Mouse (Mus musculus) frontal cortex, adult 2 months (tissue): ENCODE data around the gene Adam21. TPM values are rescaled to one million over a fixed set of nuclear protein-coding genes. Genes with fewer than 3 reads are reported as not detected.
"Not testable (repeated sequence)": the region's sequence is repeated elsewhere in the genome, so short reads cannot be mapped to it uniquely, and the experiment has no call there.

Experiments
- DNase-seq, 2 experiments: peaks; one replicate each; pipeline ENCODE4 v3.0.0; 2022; ENCODE audit warnings: low spot score in 1 of 2; ENCODE audit errors: extremely low spot score in 1 of 2
- polyA plus RNA-seq: library from polyadenylated mRNA; depleted of rRNA; stranded (reverse); fragments of >200 nt; gene quantifications from 2 replicates; pipeline ENCODE4 v1.2.3, GENCODE M21; 2012; rRNA removed

The Adam21 gene
- 0.48 and 0.52 TPM in 2 replicates for polyA plus RNA-seq

DNA sequence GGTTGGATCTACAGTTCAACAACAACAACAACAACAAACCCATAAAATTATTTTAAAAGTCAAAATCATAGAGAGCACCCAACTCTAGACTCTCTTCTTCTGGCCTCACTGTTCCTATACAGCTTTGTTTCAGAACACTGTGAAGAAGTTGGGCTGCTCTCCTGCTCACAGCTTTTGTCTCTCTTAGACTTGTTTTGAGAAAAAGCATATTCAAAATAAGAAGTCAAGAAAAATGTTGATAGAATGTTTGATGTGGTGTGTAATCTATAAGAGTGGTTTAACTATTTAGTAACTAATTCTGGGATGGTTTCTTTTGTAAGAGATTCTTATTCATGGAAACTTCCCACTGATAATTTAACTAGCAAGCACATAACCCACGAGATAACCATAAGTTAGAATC is at the start of gene Adam21:
Gene Adam21, minus strand, starts transcription at position 101 of the 400 bp plus-strand sequence.
- no peak for DNase-seq

DNA sequence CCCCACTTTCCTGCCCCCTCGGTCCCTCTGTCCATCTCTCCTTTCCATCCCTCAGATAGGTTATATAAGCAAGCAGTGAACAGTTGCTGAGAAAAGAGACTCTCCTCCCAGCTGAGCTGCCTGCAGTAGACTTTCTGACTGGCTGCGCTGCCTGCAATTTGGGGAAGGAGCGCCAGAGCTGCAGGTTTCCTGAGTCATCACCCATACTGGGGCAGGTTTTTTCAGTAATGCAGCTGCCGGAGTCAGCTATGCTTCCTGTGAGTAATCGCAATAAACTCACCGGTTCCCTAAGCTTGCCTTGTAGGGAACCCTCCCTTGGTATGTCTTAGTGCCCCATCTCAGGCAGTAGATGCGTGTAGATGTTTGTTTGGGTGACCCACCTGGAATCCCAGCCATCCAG is 48.7 kb upstream of the Adam21 start:
- DNase-seq: peak in 1 of 2 experiments; percentile 75

DNA sequence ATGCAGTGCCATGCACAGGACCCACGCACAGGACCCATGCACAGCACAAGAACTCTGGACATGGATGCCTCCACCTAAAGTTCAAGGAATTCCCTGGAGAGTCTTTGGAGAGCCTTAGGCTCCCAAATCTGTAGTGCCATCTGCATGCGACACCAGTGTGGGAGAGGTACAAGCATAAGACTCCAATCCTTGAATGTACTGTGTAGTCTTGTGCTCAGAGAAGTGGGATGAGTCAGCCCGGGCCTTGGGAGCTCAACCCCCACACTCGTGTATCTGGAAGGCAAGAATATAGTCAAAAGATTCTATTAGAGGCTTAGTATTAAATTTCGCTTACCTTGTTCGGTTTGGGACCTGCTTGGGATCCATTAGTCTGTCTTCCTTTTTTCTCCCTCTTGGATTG is 47.5 kb upstream of the Adam21 start:
- peak in 1 of 2 experiments; percentile 60 for DNase-seq

DNA sequence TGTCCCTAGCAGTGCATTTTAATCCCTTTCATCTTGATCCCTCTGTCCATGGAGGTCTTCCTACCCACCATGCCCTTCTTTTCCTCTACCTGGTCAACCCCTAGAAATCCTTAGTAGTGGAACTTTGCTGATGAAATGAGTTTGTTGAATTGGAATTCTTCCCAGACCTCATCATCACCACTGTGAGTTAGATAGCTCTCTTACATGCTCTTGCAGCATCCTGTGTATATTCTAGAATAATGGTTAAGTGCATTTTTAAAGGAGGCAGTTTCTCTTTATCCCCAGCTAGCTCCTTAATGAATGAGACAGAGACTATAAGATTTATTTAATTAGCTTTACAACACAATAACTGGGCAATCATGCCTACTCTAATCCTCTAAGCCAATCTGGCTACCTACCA is 41.2 kb upstream of the Adam21 start:
- DNase-seq: no peak

DNA sequence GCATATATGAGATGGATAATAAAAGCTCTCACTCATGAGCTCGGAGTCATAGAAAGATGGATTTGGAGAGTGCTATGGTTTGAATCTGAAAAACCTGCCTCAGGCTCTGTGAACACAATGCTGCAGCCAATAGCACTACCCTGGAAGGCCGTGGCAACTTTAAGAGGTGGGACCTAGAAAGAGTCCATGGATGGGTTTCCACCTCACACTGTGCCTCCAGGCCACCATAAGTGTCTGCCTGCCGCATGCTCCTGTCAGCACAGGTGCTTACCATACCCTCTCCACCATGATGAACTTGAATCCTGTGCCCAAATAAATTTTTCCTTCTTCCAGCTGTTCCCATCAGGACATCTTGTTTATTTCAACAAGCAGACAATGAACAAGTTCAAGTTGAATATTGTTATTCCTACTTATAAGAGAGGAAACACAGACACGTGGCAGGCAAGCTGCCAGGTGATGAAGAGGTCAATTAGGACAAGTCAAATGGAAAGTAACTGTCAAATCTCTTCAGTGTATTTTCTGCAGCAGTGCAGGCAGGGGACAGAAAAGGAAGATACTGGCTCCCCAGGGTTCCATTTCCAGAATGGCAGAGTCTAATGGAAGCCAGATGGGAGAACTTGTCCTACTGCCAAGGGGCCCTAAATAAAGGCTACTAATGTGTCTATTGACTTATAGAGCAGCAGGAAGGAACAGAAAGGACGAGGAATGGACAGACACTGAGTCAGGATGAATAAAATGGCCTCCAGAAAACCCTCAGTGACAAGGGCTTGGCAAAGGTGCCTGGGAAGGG is 36.9 kb upstream of the Adam21 start:
- DNase-seq: no peak

DNA sequence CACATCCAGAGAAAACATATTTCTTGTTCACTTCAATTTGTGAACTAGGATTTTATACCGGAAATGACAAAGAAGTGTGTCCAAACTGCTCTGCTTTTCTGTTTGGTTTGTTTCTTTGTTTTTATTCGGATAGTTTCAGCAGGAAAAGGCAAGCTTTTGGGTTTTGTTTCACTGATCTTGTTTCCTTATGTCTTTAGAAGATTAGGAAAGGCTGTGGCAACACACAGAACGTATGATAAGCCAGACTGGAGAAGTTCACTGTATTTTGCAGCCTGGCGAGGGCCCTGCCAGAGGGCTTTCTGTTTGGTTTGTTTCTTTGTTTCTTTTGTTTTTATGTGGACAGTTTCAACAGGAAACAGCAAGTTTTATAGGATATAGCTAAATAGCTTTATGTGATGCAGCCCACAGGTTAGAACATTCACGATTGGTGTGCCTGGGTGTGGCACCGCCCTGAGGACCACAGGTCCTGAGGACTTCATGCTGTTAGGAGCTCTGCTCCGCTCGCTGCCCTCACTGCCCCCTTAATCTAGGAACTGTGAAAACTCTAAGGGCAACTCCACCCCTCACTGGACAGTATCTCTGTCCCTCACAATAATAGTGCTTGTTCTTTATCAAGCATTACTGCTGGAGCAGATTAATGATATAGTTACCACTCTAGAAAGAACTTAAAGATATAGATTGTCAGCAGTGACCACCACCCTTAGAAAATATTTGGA is 28.4 kb upstream of the Adam21 start:
- no peak for DNase-seq

DNA sequence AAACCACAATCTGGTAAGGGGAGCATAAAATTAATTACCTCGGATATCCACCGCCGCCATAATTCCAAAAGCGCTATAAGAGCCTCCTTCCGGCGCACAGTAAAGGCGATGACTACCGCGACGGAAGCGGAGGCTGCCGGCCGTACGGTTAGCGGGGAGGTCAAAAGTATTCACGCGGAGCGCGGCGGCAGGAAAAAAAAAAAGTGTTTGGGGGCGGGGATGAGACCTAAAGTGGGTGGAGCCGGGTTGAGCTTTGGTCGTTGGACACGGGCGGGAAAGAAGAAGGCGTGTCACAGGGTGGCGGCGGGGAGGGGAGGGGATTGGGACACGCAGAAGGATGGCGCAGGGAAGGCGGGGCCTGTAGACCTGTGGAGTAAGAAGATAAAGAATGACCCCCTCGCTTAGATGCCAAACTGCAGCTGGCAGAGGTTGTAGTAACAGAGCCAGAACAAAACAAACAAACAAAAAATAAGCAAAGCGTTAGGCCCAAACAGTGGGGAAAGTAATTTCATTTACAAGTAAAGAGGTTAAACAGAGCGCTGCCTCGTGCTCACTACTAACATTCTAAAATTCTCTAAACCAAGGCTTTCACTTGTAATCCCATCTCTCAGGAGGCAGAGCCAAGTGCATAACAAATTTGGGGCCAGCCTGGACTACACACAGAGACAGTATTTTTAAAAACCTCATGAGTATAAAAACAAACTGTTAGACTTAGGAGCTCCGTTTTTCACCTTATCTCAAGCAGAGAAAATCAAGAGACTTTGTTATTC is 26.8 kb upstream of the Adam21 start, which contains the start of gene Med6:
Gene Med6, minus strand, starts transcription at position 107 of the 770 bp plus-strand sequence.
- DNase-seq: peak; percentile 89 to 93

DNA sequence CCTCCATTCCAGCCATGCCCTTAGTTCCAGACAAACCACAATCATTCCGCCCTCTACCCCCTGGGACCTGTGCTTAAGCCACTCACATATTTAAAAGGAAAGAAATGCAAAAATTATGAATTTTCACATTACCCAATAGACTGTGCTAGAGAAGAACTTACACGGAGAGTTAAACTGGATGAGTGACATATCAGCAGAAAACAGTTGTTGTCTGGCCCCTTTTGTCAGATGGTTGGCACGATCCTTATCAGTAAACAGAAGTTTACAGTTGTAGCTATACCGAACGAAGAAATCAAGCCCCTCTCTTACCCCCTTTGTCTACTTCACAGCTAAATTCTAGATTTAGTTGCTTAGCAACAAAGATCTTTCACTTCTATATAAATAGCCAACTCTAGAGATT is 343 bp downstream of the Adam21 start:
- no peak for DNase-seq

DNA sequence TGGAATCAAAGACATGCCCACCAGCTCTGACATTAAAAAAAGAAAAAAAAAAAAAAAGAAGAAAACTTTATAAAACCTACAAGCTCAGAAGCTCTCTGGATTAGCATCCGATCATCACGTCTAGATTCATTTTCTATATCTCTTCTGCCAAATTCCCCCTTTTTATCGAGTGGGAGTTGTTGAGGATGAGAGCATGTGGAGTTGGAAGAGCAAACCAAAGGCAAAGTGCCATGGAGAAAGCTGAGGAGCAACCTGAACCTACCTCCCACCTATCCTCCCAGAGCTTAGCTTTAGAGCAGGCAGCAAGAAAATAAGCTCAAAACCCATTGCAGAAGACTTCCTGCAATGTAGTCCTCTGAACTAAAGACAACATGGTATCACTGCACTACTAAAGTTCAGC is 4.1 kb downstream of the Adam21 start:
- DNase-seq: peak in 1 of 2 experiments; percentile 43

DNA sequence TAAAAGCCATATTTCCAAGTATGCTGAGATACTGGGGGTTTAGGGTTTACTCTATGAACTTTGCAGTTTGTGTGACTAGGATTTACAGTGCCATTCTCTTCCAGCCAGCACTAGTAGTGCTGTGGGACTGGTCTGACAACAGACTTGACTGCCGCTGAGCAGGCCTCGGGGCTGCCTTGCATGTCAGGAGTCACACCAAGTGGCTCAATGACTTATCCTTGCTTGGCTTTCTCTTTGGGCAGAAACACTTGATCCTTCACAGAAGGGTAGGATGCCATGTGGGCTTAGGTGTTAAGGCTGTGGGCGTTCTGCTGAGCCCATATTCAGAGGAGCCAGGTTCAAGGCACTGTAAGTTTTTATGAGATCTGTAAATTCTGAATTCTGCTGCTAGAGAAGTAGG is 19.0 kb downstream of the Adam21 start:
- no peak for DNase-seq

DNA sequence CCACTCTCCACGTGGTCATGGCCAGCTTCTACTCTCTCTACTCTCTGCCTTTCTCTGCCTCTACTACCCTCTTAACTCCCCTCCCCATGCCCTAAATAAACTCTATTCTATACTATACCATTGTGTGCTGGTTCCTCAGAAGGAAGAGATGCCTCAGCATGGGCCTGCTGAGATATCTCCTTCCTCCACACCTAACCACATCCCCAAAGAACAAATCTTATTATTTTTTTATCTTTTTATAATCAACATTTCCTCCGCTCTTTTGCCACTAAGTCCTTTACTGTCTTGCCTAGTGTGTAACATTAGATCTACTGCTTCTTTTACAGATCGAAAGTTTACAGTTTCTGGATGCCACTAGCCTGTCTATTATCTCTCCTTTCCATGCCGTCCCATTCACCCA is 21.1 kb downstream of the Adam21 start:
- DNase-seq: no peak

DNA sequence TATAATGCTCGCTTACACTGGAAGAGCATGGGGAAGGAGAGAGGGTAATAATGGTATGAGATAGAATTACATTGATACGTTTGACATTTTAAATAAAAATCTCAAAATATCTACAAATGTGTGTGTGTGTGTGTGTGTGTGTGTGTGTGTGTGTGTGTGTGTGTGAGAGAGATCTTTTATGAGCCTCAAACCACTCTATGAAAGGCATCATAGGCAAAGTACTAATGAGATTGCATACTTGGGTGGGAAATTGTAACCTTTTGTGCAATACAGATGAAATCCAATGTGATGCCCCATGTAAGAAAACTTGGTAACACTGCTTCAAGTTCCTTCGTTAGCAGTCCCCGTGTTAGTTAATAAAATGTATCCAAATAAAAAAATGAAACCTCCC is 35.2 kb downstream of the Adam21 start:
- DNase-seq: no peak

DNA sequence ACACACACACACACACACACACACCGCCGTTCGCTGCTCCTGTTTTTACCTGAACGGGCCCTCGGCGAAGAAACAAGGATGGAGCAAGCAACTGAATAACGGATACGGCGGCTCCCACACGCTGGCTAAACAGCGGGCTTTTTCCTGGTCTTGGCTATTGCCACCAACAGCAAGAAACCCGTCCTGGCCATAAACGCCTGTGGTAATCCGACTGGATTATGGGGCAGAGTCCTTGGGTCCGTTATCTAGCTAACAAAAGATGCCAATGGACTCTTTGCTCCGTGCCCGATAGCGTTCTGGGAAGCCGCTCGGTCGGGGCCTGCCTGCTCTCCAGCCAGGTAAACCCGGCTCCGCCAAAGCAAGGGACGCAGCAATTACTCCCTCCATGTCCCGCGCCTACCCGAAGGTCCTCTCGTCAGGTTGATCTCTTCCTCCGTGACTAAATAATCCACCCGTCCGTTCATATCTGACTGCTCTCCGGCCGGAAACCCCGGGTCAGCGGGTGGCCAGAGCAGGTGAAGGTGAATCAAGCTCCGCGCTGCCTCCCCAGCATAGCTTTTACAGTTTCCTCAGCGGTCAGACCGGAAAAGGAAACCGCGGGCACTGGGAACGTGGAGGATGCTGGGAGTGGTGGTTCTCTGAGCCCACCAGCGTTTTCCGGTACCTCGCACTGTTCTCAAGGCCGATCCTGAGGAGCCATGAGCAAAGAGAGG is 35.8 kb downstream of the Adam21 start, which contains the start of the genes Gm20498 and Synj2bp:
Gene Gm20498, minus strand, starts transcription at position 590 of the 713 bp plus-strand sequence.
Gene Synj2bp, minus strand, starts transcription at position 596 of the 713 bp plus-strand sequence.
- peak; percentile 76 to 93 for DNase-seq

DNA sequence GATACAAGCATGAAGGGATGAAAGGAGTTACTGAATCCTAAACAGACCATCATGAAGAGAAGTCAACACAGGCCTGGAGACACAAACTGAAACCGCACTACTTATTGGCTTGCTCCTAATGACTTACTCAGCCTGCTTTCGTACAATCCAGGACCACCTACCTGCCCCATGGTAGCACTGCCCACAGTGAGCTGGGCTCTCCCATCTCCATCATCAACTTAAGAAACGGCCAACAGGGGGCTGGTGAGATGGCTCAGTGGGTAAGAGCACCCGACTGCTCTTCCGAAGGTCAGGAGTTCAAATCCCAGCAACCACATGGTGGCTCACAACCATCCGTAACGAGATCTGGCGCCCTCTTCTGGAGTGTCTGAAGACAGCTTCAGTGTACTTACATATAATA is 37.7 kb downstream of the Adam21 start:
- DNase-seq: not testable (repeated sequence)

Other genes starting within 250 kb of the Adam21 start
- 17.1 and 18.5 TPM in 2 replicates for gene Slc8a3, start 235.3 kb downstream of the Adam21 start, polyA plus RNA-seq
- gene Gm4787, start 189.0 kb downstream of the Adam21 start, polyA plus RNA-seq: 1.6 and 1.8 TPM in 2 replicates
- gene Adam4, start 146.5 kb downstream of the Adam21 start, polyA plus RNA-seq: 1.3 and 1.6 TPM in 2 replicates
- 63.2 and 66.4 TPM in 2 replicates for gene Cox16, start 83.3 kb downstream of the Adam21 start, polyA plus RNA-seq
- 21.8 and 23.4 TPM in 2 replicates for gene Gm20498, start 35.6 kb downstream of the Adam21 start, polyA plus RNA-seq
- gene Synj2bp, start 35.6 kb downstream of the Adam21 start, polyA plus RNA-seq: 27.9 and 28.9 TPM in 2 replicates
- 33.7 and 36.6 TPM in 2 replicates for gene Med6, start 26.5 kb upstream of the Adam21 start, polyA plus RNA-seq
- gene Ttc9, start 62.8 kb upstream of the Adam21 start, polyA plus RNA-seq: 20.9 and 22.5 TPM in 2 replicates
- gene Map3k9, start 212.7 kb upstream of the Adam21 start, polyA plus RNA-seq: 10.7 and 14.2 TPM in 2 replicates